Mouse (Mus musculus): Measurements from ENCODE around the gene Smco4.

DNA sequence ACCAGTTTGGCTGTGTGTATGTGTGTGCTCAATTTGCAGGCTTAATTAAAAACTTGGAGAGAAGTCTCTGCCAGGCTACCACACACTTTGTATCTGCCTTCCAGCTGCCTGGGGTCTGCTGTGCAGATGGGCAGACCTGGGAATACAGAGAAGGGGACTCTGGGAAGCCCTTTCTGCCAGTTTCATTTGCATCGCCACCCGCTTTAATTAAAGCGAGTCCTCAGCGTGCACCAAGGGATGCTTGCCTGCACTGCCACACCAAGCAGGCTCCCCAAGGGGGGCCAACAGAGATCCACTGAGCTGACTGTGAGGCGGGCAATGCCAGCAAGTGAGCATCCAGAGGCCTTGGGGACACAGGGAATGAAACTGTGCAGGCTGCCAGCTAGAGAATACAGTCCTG lies 42.3 kb upstream of the Smco4 start:
- no peak for TF ChIP-seq CTCF (IDR thresholded peaks at IDR 0.05; ENCODE audit: control insufficient read depth, insufficient read depth, insufficient read length)
- TF ChIP-seq MAX (IDR thresholded peaks at IDR 0.05) = no peak
- no peak for TF ChIP-seq MYOG (IDR thresholded peaks at IDR 0.05; ENCODE audit: control insufficient read depth, extremely low read depth, insufficient read length)
- TF ChIP-seq USF1 (IDR thresholded peaks at IDR 0.05; ENCODE audit: low read depth) = no peak
- TF ChIP-seq CEBPB (IDR thresholded peaks at IDR 0.05; ENCODE audit: low read depth) = no peak
- TF ChIP-seq MYOD1 (IDR thresholded peaks at IDR 0.05; ENCODE audit: control insufficient read depth, insufficient read length, low read depth) = no peak
- TF ChIP-seq FOSL1 (IDR thresholded peaks at IDR 0.05; ENCODE audit: insufficient read depth, low read length, poor library complexity, severe bottlenecking) = no peak

Measured in C2C12 (cell line).